Mouse (Mus musculus): ENCODE data around the gene Tent4b.

Tent4b gene

GRCm38 (mm10) chr8:88279220-88279619 is 80.2 kb downstream of the Tent4b start:
- DNase-seq (ENCODE audit: low read depth, low spot score) = no peak

GRCm38 (mm10) chr8:88279670-88280069 is 80.7 kb downstream of the Tent4b start:
- no peak for DNase-seq (ENCODE audit: low read depth, low spot score)

GRCm38 (mm10) chr8:88280904-88281303 is 81.9 kb downstream of the Tent4b start:
- DNase-seq (ENCODE audit: low read depth, low spot score) = no peak

- no peak for DNase-seq (ENCODE audit: low read depth, low spot score)
Measured at GRCm38 (mm10) chr8:88282684-88283083, 83.7 kb downstream of the Tent4b start.

- no peak for DNase-seq (ENCODE audit: low read depth, low spot score)
Measured at GRCm38 (mm10) chr8:88283243-88284115, 84.5 kb downstream of the Tent4b start.

GRCm38 (mm10) chr8:88284738-88285137 is 85.7 kb downstream of the Tent4b start:
- DNase-seq (ENCODE audit: low read depth, low spot score) = no peak

GRCm38 (mm10) chr8:88285469-88286356 is 86.7 kb downstream of the Tent4b start:
- DNase-seq (ENCODE audit: low read depth, low spot score) = no peak

- DNase-seq (ENCODE audit: low read depth, low spot score) = no peak
Measured at GRCm38 (mm10) chr8:88286421-88286960, 87.5 kb downstream of the Tent4b start.

GRCm38 (mm10) chr8:88288622-88289242 is 89.7 kb downstream of the Tent4b start:
- DNase-seq (ENCODE audit: low read depth, low spot score) = no peak

GRCm38 (mm10) chr8:88289901-88290300 is 90.9 kb downstream of the Tent4b start:
- no peak for DNase-seq (ENCODE audit: low read depth, low spot score)

GRCm38 (mm10) chr8:88290326-88291304 is 91.6 kb downstream of the Tent4b start:
- DNase-seq (ENCODE audit: low read depth, low spot score) = no peak

GRCm38 (mm10) chr8:88291305-88291690 is 92.3 kb downstream of the Tent4b start:
- DNase-seq (ENCODE audit: low read depth, low spot score) = no peak

- no peak for DNase-seq (ENCODE audit: low read depth, low spot score)
Measured at GRCm38 (mm10) chr8:88292926-88293325, 93.9 kb downstream of the Tent4b start.

GRCm38 (mm10) chr8:88293590-88294356 is 94.8 kb downstream of the Tent4b start:
- no peak for DNase-seq (ENCODE audit: low read depth, low spot score)

- no peak for DNase-seq (ENCODE audit: low read depth, low spot score)
Measured at GRCm38 (mm10) chr8:88294977-88295376, 96.0 kb downstream of the Tent4b start.

- DNase-seq (ENCODE audit: low read depth, low spot score) = no peak
Measured at GRCm38 (mm10) chr8:88297976-88298732, 99.1 kb downstream of the Tent4b start.

- no peak for DNase-seq (ENCODE audit: low read depth, low spot score)
Measured at GRCm38 (mm10) chr8:88298733-88299103, 99.7 kb downstream of the Tent4b start.

GRCm38 (mm10) chr8:88299907-88300603 is 101.0 kb downstream of the Tent4b start:
- DNase-seq (ENCODE audit: low read depth, low spot score) = no peak

All from retina, postnatal 7 days (tissue).